Mouse (Mus musculus): ENCODE data around the gene Scn2b. TPM values are rescaled to one million over a fixed set of nuclear protein-coding genes. Genes with fewer than 3 reads are reported as not detected.

The Scn2b gene
- polyA plus RNA-seq, 1 experiment from 2014 or later = 5.3 TPM

- peak overlapping the region; percentile 5; the same call in 1 of the 2 replicates for H3K9ac ChIP-seq (replicated peaks)
- ATAC-seq (replicated peaks) = 0 out of 2 replicates have a peak, but pooled peaks have one; percentile 26
- 1% methylated on average over 5 of the region's 5 CpGs for WGBS
- H3K27me3 ChIP-seq = peaks cover 70% of the 10 kb centered on the region
- H3K4me1 ChIP-seq = peaks cover 9% of the 10 kb centered on the region
- H3K9me3 ChIP-seq = no peaks in the 10 kb centered on the region
- H3K36me3 ChIP-seq = no peaks in the 10 kb centered on the region
- H3K27ac ChIP-seq (replicated peaks) = no peak overlapping the region
- peak overlapping the region; percentile 50 for H3K4me2 ChIP-seq (replicated peaks)
- H3K4me3 ChIP-seq = peak overlapping the region; percentile 32
Observed at GRCm38 (mm10) chr9:45146267-45146597, 28.6 kb downstream of the Scn2b start.

- no peaks in the 10 kb centered on the region for H3K9me3 ChIP-seq
- WGBS = 74% methylated on average over 1 of the region's 1 CpGs
- no peaks in the 10 kb centered on the region for H3K36me3 ChIP-seq
- H3K27me3 ChIP-seq = peaks cover 35% of the 10 kb centered on the region
- no peak overlapping the region for H3K27ac ChIP-seq (replicated peaks)
- H3K4me3 ChIP-seq = no peak overlapping the region
- H3K9ac ChIP-seq (replicated peaks) = no peak overlapping the region
- ATAC-seq (replicated peaks) = no peak
- H3K4me1 ChIP-seq = peaks cover 3% of the 10 kb centered on the region
- H3K4me2 ChIP-seq (replicated peaks) = no peak overlapping the region
Observed at GRCm38 (mm10) chr9:45150933-45151332, 33.4 kb downstream of the Scn2b start.

- H3K4me2 ChIP-seq (replicated peaks) = no peak overlapping the region
- no peak overlapping the region for H3K9ac ChIP-seq (replicated peaks)
- no peaks in the 10 kb centered on the region for H3K9me3 ChIP-seq
- WGBS = 82% methylated on average over 7 of the region's 7 CpGs
- no peak for ATAC-seq (replicated peaks)
- H3K36me3 ChIP-seq = no peaks in the 10 kb centered on the region
- no peak overlapping the region for H3K27ac ChIP-seq (replicated peaks)
- peaks cover 16% of the 10 kb centered on the region for H3K27me3 ChIP-seq
- H3K4me1 ChIP-seq = no peaks in the 10 kb centered on the region
- no peak overlapping the region for H3K4me3 ChIP-seq
Observed at GRCm38 (mm10) chr9:45153361-45153760, 35.8 kb downstream of the Scn2b start.

- H3K4me1 ChIP-seq = no peaks in the 10 kb centered on the region
- ATAC-seq (replicated peaks) = no peak
- H3K9me3 ChIP-seq = no peaks in the 10 kb centered on the region
- no peak overlapping the region for H3K9ac ChIP-seq (replicated peaks)
- H3K36me3 ChIP-seq = no peaks in the 10 kb centered on the region
- no peak overlapping the region for H3K4me2 ChIP-seq (replicated peaks)
- H3K27ac ChIP-seq (replicated peaks) = no peak overlapping the region
- H3K27me3 ChIP-seq = no peaks in the 10 kb centered on the region
- 81% methylated on average over 5 of the region's 5 CpGs for WGBS
- no peak overlapping the region for H3K4me3 ChIP-seq
Observed at GRCm38 (mm10) chr9:45167903-45168302, 50.3 kb downstream of the Scn2b start.

- H3K4me3 ChIP-seq = no peak overlapping the region
- no peak overlapping the region for H3K9ac ChIP-seq (replicated peaks)
- H3K4me2 ChIP-seq (replicated peaks) = no peak overlapping the region
- H3K27me3 ChIP-seq = no peaks in the 10 kb centered on the region
- no peaks in the 10 kb centered on the region for H3K9me3 ChIP-seq
- WGBS = 86% methylated on average over 5 of the region's 5 CpGs
- H3K4me1 ChIP-seq = no peaks in the 10 kb centered on the region
- ATAC-seq (replicated peaks) = no peak
- H3K27ac ChIP-seq (replicated peaks) = no peak overlapping the region
- no peaks in the 10 kb centered on the region for H3K36me3 ChIP-seq
Observed at GRCm38 (mm10) chr9:45170150-45170549, 52.6 kb downstream of the Scn2b start.

- Histone ChIP-seq H3K36me3 (no peaks in the 10 kb centered on the region), H3K9me3 (no peaks in the 10 kb centered on the region), H3K27me3 (no peaks in the 10 kb centered on the region), H3K4me1 (no peaks in the 10 kb centered on the region), H3K27ac (replicated peaks) (no peak overlapping the region), H3K4me2 (replicated peaks) (no peak overlapping the region), H3K4me3 (no peak overlapping the region), H3K9ac (replicated peaks) (no peak overlapping the region)
- 82% methylated on average over 1 of the region's 1 CpGs for WGBS
- no peak for ATAC-seq (replicated peaks)
Observed at GRCm38 (mm10) chr9:45171073-45171610, 53.6 kb downstream of the Scn2b start.

- H3K4me1 ChIP-seq = no peaks in the 10 kb centered on the region
- no peak overlapping the region for H3K4me3 ChIP-seq
- H3K27me3 ChIP-seq = no peaks in the 10 kb centered on the region
- no peak for ATAC-seq (replicated peaks)
- no peak overlapping the region for H3K9ac ChIP-seq (replicated peaks)
- 68% methylated on average over 3 of the region's 3 CpGs for WGBS
- H3K4me2 ChIP-seq (replicated peaks) = no peak overlapping the region
- no peaks in the 10 kb centered on the region for H3K36me3 ChIP-seq
- no peak overlapping the region for H3K27ac ChIP-seq (replicated peaks)
- no peaks in the 10 kb centered on the region for H3K9me3 ChIP-seq
Observed at GRCm38 (mm10) chr9:45173475-45173874, 55.9 kb downstream of the Scn2b start.

GRCm38 (mm10) chr9:45179282-45179681, 61.7 kb downstream of the Scn2b start:
- Histone ChIP-seq H3K27me3 (no peaks in the 10 kb centered on the region), H3K9ac (replicated peaks) (no peak overlapping the region), H3K4me1 (no peaks in the 10 kb centered on the region), H3K4me3 (no peak overlapping the region), H3K36me3 (no peaks in the 10 kb centered on the region), H3K4me2 (replicated peaks) (no peak overlapping the region), H3K9me3 (no peaks in the 10 kb centered on the region), H3K27ac (replicated peaks) (no peak overlapping the region)
- WGBS = 83% methylated on average over 5 of the region's 5 CpGs
- no peak for ATAC-seq (replicated peaks)

Other genes with a start within 250 kb of the Scn2b start
- 30.3 and 31.6 TPM in 2 replicates for gene Kmt2a, start 236.5 kb upstream of the Scn2b start, polyA plus RNA-seq (2015; fragmentation: Nextera tagmentation; extraction: Ambion mirVana)
- gene Atp5l, start 197.0 kb upstream of the Scn2b start, polyA plus RNA-seq (2015; fragmentation: Nextera tagmentation; extraction: Ambion mirVana) = 730 and 763 TPM in 2 replicates
- 37.0 and 39.0 TPM in 2 replicates for gene Ube4a, start 152.2 kb upstream of the Scn2b start, polyA plus RNA-seq (2015; fragmentation: Nextera tagmentation; extraction: Ambion mirVana)
- not detected in 2 replicates for gene Cd3g, start 137.4 kb upstream of the Scn2b start, polyA plus RNA-seq (2015; fragmentation: Nextera tagmentation; extraction: Ambion mirVana)
- gene Cd3d, start 136.0 kb upstream of the Scn2b start, polyA plus RNA-seq (2015; fragmentation: Nextera tagmentation; extraction: Ambion mirVana) = not detected in 2 replicates
- gene Cd3e, start 108.2 kb upstream of the Scn2b start, polyA plus RNA-seq (2015; fragmentation: Nextera tagmentation; extraction: Ambion mirVana) = not detected in 2 replicates
- 0.34 and 0.63 TPM in 2 replicates for gene Mpzl2, start 78.0 kb upstream of the Scn2b start, polyA plus RNA-seq (2015; fragmentation: Nextera tagmentation; extraction: Ambion mirVana)
- 1.1 and 1.5 TPM in 2 replicates for gene Mpzl3, start 62.6 kb upstream of the Scn2b start, polyA plus RNA-seq (2015; fragmentation: Nextera tagmentation; extraction: Ambion mirVana)
- gene Jaml, start 38.6 kb upstream of the Scn2b start, polyA plus RNA-seq (2015; fragmentation: Nextera tagmentation; extraction: Ambion mirVana) = 0.45 TPM in 1 of 2 replicates, not detected in the other
- gene Scn4b, start 20.6 kb downstream of the Scn2b start, polyA plus RNA-seq (2015; fragmentation: Nextera tagmentation; extraction: Ambion mirVana) = 0.10 and 0.34 TPM in 2 replicates
- 0.10 TPM in 1 of 2 replicates, not detected in the other for gene BC049352, start 64.2 kb downstream of the Scn2b start, polyA plus RNA-seq (2015; fragmentation: Nextera tagmentation; extraction: Ambion mirVana)
- not detected in 2 replicates for gene Tmprss4, start 86.3 kb downstream of the Scn2b start, polyA plus RNA-seq (2015; fragmentation: Nextera tagmentation; extraction: Ambion mirVana)
- 0.42 and 0.49 TPM in 2 replicates for gene Il10ra, start 151.4 kb downstream of the Scn2b start, polyA plus RNA-seq (2015; fragmentation: Nextera tagmentation; extraction: Ambion mirVana)
- gene Tmprss13, start 201.3 kb downstream of the Scn2b start, polyA plus RNA-seq (2015; fragmentation: Nextera tagmentation; extraction: Ambion mirVana) = not detected in 2 replicates

Measured in forebrain, embryonic 15.5 days (tissue).